Comparison of ENCODE assay signal across 25 mouse cellular contexts in genomic region chr10:59849371-59849770, GRCm38 (mm10). TPM values are rescaled to one million over a fixed set of nuclear protein-coding genes. Genes with fewer than 3 reads are reported as not detected.
DNase-seq lines count a peak whose midpoint lies in the region.
"Had no signal": no experiment of that assay in that cellular context is flagged by ENCODE, and none has a peak within 500 bp of the region (broad histone marks: within the 10 kb centered on the region; RNA-seq: fewer than 3 reads in every experiment).

No protein-coding gene starts in this region.

- peak; percentile 63 for DNase-seq in kidney, adult 18-20 months
- peak; percentile 79 for DNase-seq in kidney, adult 9 months
- peak; percentile 58 for DNase-seq in kidney, postnatal 10 days
- no peak for DNase-seq in limb, embryonic 10.5 days (ENCODE audit: low spot score)
- no peak for DNase-seq in urinary bladder, adult 18-20 months (ENCODE audit: low spot score in 2 of 2)
- DNase-seq in urinary bladder, postnatal 36 days (ENCODE audit: low spot score in 2 of 2), result no peak
- no peak for DNase-seq in layer of hippocampus, adult 9-10 months (ENCODE audit: low spot score)
- DNase-seq in cerebellum, adult 9-11 months, result no peak
- DNase-seq: adrenal gland, postnatal 25 days; cerebellum, adult 11-12 months; cerebellum, postnatal 36 days; gastrocnemius, postnatal 25 days; heart, adult 2 months; lung, embryonic 14.5 days; lung, postnatal 14 days; right cerebral cortex, postnatal 25 days; thymus, postnatal 14 days had no signal

- no peaks in the 10 kb centered on the region for H3K27me3 ChIP-seq in limb, embryonic 10.5 days (ENCODE audit: low read depth, poor library complexity, severe bottlenecking)
- H3K27me3 ChIP-seq: forebrain, embryonic 13.5 days; heart, embryonic 12.5 days; limb, embryonic 13.5 days; midbrain, embryonic 15.5 days; neural tube, embryonic 15.5 days; stomach, embryonic 15.5 days had no signal

- peaks cover 22% of the 10 kb centered on the region for H3K4me1 ChIP-seq in limb, embryonic 10.5 days
- H3K4me1 ChIP-seq: forebrain, embryonic 13.5 days; midbrain, embryonic 15.5 days; stomach, embryonic 15.5 days had no signal

- H3K4me3 ChIP-seq in limb, embryonic 10.5 days, result no peak overlapping the region
- H3K4me3 ChIP-seq: forebrain, embryonic 13.5 days; heart, adult 2 months; heart, embryonic 12.5 days; limb, embryonic 13.5 days; midbrain, embryonic 15.5 days; neural tube, embryonic 15.5 days; stomach, embryonic 15.5 days had no signal

- H3K27ac ChIP-seq in limb, embryonic 10.5 days, result peak overlapping the region; percentile 9
- H3K27ac ChIP-seq: forebrain, embryonic 13.5 days; heart, adult 2 months; hindbrain, embryonic 14.5 days; limb, embryonic 13.5 days; liver, embryonic 14.5 days; midbrain, embryonic 15.5 days; neural tube, embryonic 15.5 days; stomach, embryonic 15.5 days had no signal

- H3K36me3 ChIP-seq in limb, embryonic 10.5 days, result 0 out of 2 replicates have a peak, but pooled peaks cover 2% of the 10 kb centered on the region
- H3K36me3 ChIP-seq: heart, embryonic 12.5 days; midbrain, embryonic 15.5 days; neural tube, embryonic 15.5 days; stomach, embryonic 15.5 days had no signal

- no peaks in the 10 kb centered on the region for H3K9me3 ChIP-seq in limb, embryonic 10.5 days (replicated peaks)
- H3K9me3 ChIP-seq: forebrain, embryonic 13.5 days; heart, embryonic 12.5 days; limb, embryonic 13.5 days; midbrain, embryonic 15.5 days; neural tube, embryonic 15.5 days; stomach, embryonic 15.5 days had no signal

- WGBS in limb, embryonic 10.5 days, result 81% methylated on average over 7 of the region's 7 CpGs

RNA-seq across cellular contexts. Expression of gene Dnajb12, which starts 30.0 kb away (rescaled TPM):
- 25.8 and 28.2 TPM in 2 replicates for polyA plus RNA-seq in limb, embryonic 10.5 days (2016; fragmentation: Nextera tagmentation; extraction: Ambion mirVana)

Comparison
In these comparisons a context has a peak if more than half of its experiments do, and no peak if none do; other contexts are left out.
1. DNase-seq: peak in kidney, adult 18-20 months (single experiment), kidney, adult 9 months (single experiment) and kidney, postnatal 10 days (single experiment); none in limb, embryonic 10.5 days (single experiment), urinary bladder, adult 18-20 months (0 of 2), urinary bladder, postnatal 36 days (0 of 2), layer of hippocampus, adult 9-10 months (single experiment) and cerebellum, adult 9-11 months (single experiment).